Mouse (Mus musculus) liver, embryonic 16.5 days (tissue): ENCODE measurements around the gene Smim7. TPM values are rescaled to one million over a fixed set of nuclear protein-coding genes. Genes with fewer than 3 reads are reported as not detected.

Experiments used
- ATAC-seq: fragments of 200-750 bp; cut with Nextera tagmentation; 2 replicates; pipeline ENCODE4 v1.8.0; 2017; ENCODE audit warnings: low read depth, mild to moderate bottlenecking, moderate number of reproducible peaks, moderate library complexity
- H3K27ac ChIP-seq: fragments of 300-500 bp; sonication (generic); 2 replicates; pipeline ENCODE4 v1.5.1; 2014; ENCODE audit warnings: mild to moderate bottlenecking, low read length
- H3K27me3 ChIP-seq: fragments of 300-500 bp; sonication (generic); 2 replicates; pipeline ENCODE4 v1.6.1; 2014; ENCODE audit warnings: low read depth, low read length, mixed read lengths; ENCODE audit not compliant: control insufficient read depth, insufficient read depth
- H3K36me3 ChIP-seq: fragments of 300-500 bp; sonication (generic); 2 replicates; pipeline ENCODE4 v1.6.1; 2014; ENCODE audit warnings: mild to moderate bottlenecking; ENCODE audit not compliant: control insufficient read depth, insufficient read depth
- H3K4me1 ChIP-seq: fragments of 300-500 bp; sonication (generic); 2 replicates; pipeline ENCODE4 v1.6.1; 2014; ENCODE audit warnings: low read depth, low read length, mixed read lengths; ENCODE audit not compliant: control insufficient read depth
- H3K4me2 ChIP-seq: fragments of 300-500 bp; sonication (generic); 2 replicates; pipeline ENCODE4 v1.6.1; 2014; ENCODE audit warnings: low read depth, low read length, mixed read lengths
- H3K4me3 ChIP-seq: fragments of 300-500 bp; sonication (generic); 2 replicates; pipeline ENCODE4 v1.5.1; 2014; ENCODE audit warnings: low read depth, mild to moderate bottlenecking, low read length
- H3K9ac ChIP-seq: fragments of 300-500 bp; sonication (generic); 2 replicates; pipeline ENCODE4 v1.6.1; 2014; ENCODE audit warnings: low read depth, low read length
- H3K9me3 ChIP-seq: fragments of 300-500 bp; sonication (generic); replicated peaks from 2 replicates; pipeline ENCODE4 v1.6.1; 2016; ENCODE audit warnings: low read length; ENCODE audit not compliant: control insufficient read depth
- WGBS: fragments of 180-500 bp; shearing (Covaris S2); extraction: QIAGEN DNeasy Blood & Tissue Kit; methylation state at CpG from one replicate; pipeline ENCODE4 v1.1.7; 2014; ENCODE audit not compliant: insufficient replicate concordance; 5-methylcytosine and 5-hydroxymethylcytosine counted together
- polyA plus RNA-seq: library from polyadenylated mRNA; unstranded; fragments of >200 nt; fragmentation: Nextera tagmentation; extraction: Ambion mirVana; gene quantifications from 2 replicates; pipeline ENCODE4 v1.2.1, GENCODE M21; 2015

Smim7 gene
- polyA plus RNA-seq, 1 experiment from 2014 or later, result 40.1 TPM

- no peak overlapping the region for H3K27ac ChIP-seq
- no peaks in the 10 kb centered on the region for H3K27me3 ChIP-seq
- H3K36me3 ChIP-seq, result no peaks in the 10 kb centered on the region
- no peak for ATAC-seq
- H3K4me2 ChIP-seq, result no peak overlapping the region
- H3K4me3 ChIP-seq, result no peak overlapping the region
- WGBS, result 61% methylated on average over 1 of the region's 1 CpGs
- no peaks in the 10 kb centered on the region for H3K9me3 ChIP-seq
- H3K9ac ChIP-seq, result no peak overlapping the region
- no peaks in the 10 kb centered on the region; the same call in 1 of the 2 replicates for H3K4me1 ChIP-seq
Measured at GRCm38 (mm10) chr8:72577941-72578340, 7.1 kb upstream of the Smim7 start.

GRCm38 (mm10) chr8:72577266-72577665 is 6.4 kb upstream of the Smim7 start:
- H3K36me3 ChIP-seq, result no peaks in the 10 kb centered on the region
- 52% methylated on average over 3 of the region's 3 CpGs for WGBS
- no peak for ATAC-seq
- no peak overlapping the region for H3K27ac ChIP-seq
- H3K9me3 ChIP-seq, result no peaks in the 10 kb centered on the region
- peaks cover 5% of the 10 kb centered on the region for H3K4me1 ChIP-seq
- no peak overlapping the region for H3K9ac ChIP-seq
- no peak overlapping the region for H3K4me2 ChIP-seq
- no peak overlapping the region for H3K4me3 ChIP-seq
- H3K27me3 ChIP-seq, result no peaks in the 10 kb centered on the region; the same call in 1 of the 2 replicates

DNA sequence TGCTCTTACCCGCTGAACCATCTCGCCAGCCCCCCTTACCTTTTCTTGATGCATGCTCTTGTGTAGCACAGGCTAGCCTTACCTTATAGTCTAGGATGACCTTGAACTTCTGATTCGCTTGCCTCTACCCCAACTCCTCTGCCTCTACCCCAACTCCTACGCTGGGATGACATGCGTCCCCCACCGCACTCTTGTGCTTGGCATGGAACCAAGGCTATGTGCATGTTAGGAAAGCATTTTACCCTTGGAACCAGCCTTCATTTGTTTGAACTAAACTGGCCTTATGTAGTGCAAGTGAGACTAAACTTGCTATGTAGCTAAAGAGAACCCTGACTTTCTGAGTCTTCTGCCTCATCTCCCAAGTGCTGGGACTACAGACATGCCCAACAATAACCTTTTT is 5.0 kb upstream of the Smim7 start:
- Histone ChIP-seq H3K36me3 (no peaks in the 10 kb centered on the region), H3K27me3 (no peaks in the 10 kb centered on the region; the same call in 1 of the 2 replicates), H3K9me3 (no peaks in the 10 kb centered on the region), H3K27ac (no peak overlapping the region), H3K9ac (no peak overlapping the region), H3K4me2 (no peak overlapping the region), H3K4me1 (peaks cover 14% of the 10 kb centered on the region), H3K4me3 (no peak overlapping the region)
- no peak for ATAC-seq
- WGBS, result 78% methylated on average over 6 of the region's 6 CpGs

- H3K27ac ChIP-seq, result no peak overlapping the region
- no peak overlapping the region for H3K9ac ChIP-seq
- no peak overlapping the region for H3K4me3 ChIP-seq
- WGBS, result 74% methylated on average over 6 of the region's 6 CpGs
- no peak for ATAC-seq
- H3K36me3 ChIP-seq, result peaks cover 8% of the 10 kb centered on the region; the same call in 1 of the 2 replicates
- H3K4me2 ChIP-seq, result no peak overlapping the region
- H3K9me3 ChIP-seq, result no peaks in the 10 kb centered on the region
- H3K4me1 ChIP-seq, result peaks cover 27% of the 10 kb centered on the region
- H3K27me3 ChIP-seq, result no peaks in the 10 kb centered on the region; the same call in 1 of the 2 replicates
Measured at GRCm38 (mm10) chr8:72573450-72573849, 2.6 kb upstream of the Smim7 start.

- Histone ChIP-seq H3K4me1 (peaks cover 27% of the 10 kb centered on the region), H3K27ac (no peak overlapping the region), H3K4me2 (peak overlapping the region; percentile 98), H3K36me3 (peaks cover 16% of the 10 kb centered on the region), H3K9me3 (no peaks in the 10 kb centered on the region), H3K9ac (peak overlapping the region; percentile 76), H3K27me3 (no peaks in the 10 kb centered on the region; the same call in 1 of the 2 replicates), H3K4me3 (peak overlapping the region; percentile 82)
- no peak for ATAC-seq
- 21% methylated on average over 10 of the region's 10 CpGs for WGBS
Measured at GRCm38 (mm10) chr8:72572507-72572906, 1.6 kb upstream of the Smim7 start.

DNA sequence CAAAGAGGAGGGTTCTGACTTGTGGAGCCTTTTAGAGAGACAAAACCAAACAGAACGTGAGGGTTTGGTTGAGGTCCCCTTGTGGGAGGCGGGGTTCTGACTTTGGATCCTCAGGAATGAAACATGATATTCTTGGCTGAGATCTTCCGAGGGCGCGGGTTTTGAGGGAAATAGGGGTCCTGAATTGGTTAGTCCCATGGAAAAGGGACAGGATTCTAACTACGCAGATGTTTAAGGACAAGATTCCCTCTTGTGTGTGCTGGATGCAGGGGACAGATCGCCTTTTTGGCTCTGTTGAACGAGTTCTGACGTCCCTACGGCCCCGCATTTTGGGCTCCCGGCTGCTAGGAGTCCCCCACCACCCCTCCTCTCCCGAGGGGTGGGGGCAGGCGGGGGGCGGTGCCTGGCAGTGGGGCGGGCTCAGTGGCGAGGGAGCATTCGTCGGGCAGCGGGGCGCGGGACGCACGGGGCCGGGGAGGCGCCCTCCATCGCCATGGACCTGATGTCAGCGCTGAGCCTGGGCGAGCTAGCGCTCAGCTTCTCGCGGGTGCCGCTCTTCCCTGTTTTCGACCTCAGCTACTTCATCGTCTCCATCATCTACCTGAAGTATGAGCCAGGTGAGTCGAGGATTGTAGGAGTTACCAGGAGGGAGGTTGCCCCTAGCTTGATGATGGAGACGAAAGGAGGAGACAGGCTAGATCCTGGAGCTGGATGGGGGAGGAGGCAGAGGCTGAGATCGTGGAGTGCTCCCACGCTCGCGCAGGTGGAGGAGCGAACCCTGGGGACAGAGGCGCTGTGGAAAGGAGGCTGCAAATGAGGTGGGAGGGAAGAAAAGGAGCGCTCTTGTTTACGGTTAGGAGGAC is 954 bp upstream of the Smim7 start, which contains the start of gene Tmem38a:
Tmem38a (plus strand) TSS at position 445 of the 863 bp plus-strand sequence.
- WGBS, result under 1% methylated on average over 44 of the region's 45 CpGs
- H3K9me3 ChIP-seq, result no peaks in the 10 kb centered on the region
- peak within 1 kb of the TSS; percentile 82 for H3K4me3 ChIP-seq
- peaks cover 23% of the 10 kb centered on the region for H3K36me3 ChIP-seq
- ATAC-seq, result no peak
- peak within 1 kb of the TSS; percentile 98 for H3K4me2 ChIP-seq
- no peaks in the 10 kb centered on the region; the same call in 1 of the 2 replicates for H3K27me3 ChIP-seq
- H3K27ac ChIP-seq, result peak within 1 kb of the TSS; percentile 88
- H3K9ac ChIP-seq, result peak within 1 kb of the TSS; percentile 76
- peaks cover 27% of the 10 kb centered on the region for H3K4me1 ChIP-seq

DNA sequence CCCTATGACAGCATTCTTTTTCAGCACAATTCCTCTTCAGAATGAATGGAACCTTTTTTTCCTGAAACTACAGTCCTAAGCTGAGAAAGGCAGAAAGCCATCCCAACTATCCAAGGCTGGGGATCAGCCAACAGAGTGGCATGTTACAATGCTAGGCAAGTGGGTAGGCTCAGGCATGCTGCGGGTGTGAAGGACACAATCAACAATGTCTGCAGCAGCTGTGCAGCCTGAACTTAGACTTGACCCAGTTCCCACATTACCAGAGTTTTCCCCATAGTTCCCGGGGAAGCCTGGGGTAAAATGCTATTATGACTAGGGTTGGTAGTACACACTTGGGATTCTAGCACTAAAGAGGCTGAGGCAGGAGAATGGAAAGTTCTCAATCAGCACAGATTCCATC is 4.9 kb downstream of the Smim7 start:
- H3K4me2 ChIP-seq, result no peak overlapping the region
- peaks cover 37% of the 10 kb centered on the region for H3K36me3 ChIP-seq
- no peak overlapping the region for H3K27ac ChIP-seq
- WGBS, result 81% methylated on average over 2 of the region's 2 CpGs
- no peaks in the 10 kb centered on the region for H3K9me3 ChIP-seq
- H3K4me3 ChIP-seq, result no peak overlapping the region
- no peak overlapping the region for H3K9ac ChIP-seq
- no peaks in the 10 kb centered on the region for H3K27me3 ChIP-seq
- no peak for ATAC-seq
- peaks cover 13% of the 10 kb centered on the region for H3K4me1 ChIP-seq

DNA sequence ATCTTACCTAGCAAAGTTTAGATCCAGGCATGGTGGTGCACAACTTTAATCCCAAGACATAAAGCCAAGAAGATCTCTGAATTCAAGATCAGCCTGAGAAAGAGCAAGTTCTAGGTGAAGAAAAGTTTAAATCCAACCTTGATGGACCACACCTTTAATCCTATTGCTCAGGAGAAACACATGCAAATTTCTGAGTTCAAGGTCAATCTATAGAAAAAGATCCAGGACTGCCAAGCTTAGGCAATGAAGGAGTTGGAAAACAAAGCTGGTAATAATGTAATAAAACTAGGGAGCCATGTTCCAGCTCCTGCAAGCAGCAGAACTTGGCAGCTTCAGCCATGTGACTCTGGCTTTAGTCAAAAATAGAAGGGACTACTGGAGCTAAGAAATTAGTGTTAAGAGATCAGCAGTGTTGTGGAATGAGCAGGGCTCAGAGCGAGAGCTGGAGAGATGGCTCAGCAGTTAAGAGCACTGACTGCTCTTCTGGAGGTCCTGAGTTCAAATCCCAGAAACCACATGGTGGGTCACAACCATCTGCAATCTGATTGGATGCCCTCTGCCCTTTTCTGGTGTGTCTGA is 9.7 kb downstream of the Smim7 start:
- no peak overlapping the region for H3K27ac ChIP-seq
- no peak for ATAC-seq
- WGBS, result 84% methylated on average over 1 of the region's 1 CpGs
- H3K27me3 ChIP-seq, result no peaks in the 10 kb centered on the region
- H3K4me1 ChIP-seq, result no peaks in the 10 kb centered on the region
- no peak overlapping the region for H3K4me2 ChIP-seq
- H3K4me3 ChIP-seq, result no peak overlapping the region
- H3K36me3 ChIP-seq, result peaks cover 12% of the 10 kb centered on the region
- H3K9ac ChIP-seq, result no peak overlapping the region
- no peaks in the 10 kb centered on the region for H3K9me3 ChIP-seq

DNA sequence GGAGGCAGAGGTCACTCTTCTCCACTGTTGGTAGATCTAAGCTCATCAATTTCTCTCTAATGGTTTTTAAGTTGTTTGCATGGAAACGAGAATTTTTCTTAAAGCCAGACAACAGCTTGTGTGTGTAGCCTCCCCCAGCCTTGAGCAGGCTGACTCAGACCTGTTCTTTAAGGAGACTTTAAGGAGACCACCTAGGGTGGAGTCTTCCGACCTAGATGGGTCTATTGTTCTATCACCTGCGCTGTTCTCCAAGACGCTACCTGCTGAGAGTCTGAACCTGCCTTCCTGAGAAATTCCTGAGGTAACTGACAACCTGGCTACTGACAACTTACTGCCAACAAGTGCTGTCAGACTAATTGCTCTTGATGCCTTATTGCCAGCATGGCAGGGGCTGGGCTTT is 15.1 kb downstream of the Smim7 start:
- WGBS, result 68% methylated on average over 4 of the region's 4 CpGs
- no peaks in the 10 kb centered on the region for H3K27me3 ChIP-seq
- no peak overlapping the region for H3K27ac ChIP-seq
- no peak overlapping the region for H3K4me3 ChIP-seq
- H3K36me3 ChIP-seq, result no peaks in the 10 kb centered on the region
- no peaks in the 10 kb centered on the region for H3K4me1 ChIP-seq
- H3K9me3 ChIP-seq, result no peaks in the 10 kb centered on the region
- no peak overlapping the region for H3K9ac ChIP-seq
- no peak overlapping the region for H3K4me2 ChIP-seq
- ATAC-seq, result no peak
